Mouse (Mus musculus): ENCODE measurements around the gene Hspb2.
A peak's percentile ranks its signal among the peaks of the same experiment; 100 is the strongest.

Gene Hspb2

DNA sequence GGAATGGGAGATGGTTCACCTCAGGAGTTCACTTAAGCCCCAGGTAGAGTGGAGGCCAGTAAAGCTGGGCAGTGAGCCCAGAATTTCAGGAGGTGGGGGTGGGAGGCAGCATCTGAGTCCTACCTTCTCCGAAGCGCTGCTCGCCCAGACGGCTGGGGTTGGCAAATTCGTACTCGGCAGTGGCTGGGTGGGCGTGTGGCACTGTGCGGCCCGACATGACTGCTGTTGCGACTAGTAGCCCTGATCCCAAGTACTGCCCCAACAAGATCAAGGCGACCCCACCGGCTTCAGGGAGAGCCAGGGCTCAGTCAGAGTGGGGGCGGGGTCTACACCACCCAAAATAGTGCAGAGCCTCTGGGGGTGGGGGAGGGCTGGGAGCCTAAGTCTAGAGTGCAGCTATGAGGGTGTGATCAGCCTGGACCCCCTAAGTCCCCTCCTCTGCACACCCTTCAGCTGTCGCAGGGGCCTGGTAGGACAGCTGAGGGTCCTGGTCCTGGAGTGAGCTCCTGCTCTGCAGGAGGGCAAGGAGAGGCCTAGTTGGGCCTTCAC is at the start of gene Hspb2:
Gene Hspb2, minus strand, starts transcription at position 301 of the 549 bp plus-strand sequence.
- no peak for DNase-seq (ENCODE audit: low read depth, low spot score)

DNA sequence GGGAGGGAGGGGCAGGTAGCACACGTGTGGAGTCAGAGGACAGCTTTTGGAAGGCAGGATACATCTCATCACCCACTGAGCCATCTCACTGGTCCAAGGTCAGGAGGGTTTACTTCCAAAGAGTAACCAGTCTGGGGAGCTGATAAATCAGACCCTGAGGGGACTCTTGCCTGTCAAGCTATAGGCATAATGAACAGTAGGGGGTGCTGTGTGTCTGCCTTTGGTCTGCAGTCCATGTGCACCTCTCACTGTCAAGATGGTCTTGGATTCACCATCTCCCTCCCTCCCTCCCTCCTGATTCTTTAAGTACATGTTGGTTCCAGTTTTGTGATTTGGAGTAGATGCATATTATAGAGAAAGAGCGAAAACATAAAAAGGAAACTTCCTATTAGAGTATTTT is 48.8 kb upstream of the Hspb2 start:
- peak; percentile 38 for DNase-seq (ENCODE audit: low read depth, low spot score)

DNA sequence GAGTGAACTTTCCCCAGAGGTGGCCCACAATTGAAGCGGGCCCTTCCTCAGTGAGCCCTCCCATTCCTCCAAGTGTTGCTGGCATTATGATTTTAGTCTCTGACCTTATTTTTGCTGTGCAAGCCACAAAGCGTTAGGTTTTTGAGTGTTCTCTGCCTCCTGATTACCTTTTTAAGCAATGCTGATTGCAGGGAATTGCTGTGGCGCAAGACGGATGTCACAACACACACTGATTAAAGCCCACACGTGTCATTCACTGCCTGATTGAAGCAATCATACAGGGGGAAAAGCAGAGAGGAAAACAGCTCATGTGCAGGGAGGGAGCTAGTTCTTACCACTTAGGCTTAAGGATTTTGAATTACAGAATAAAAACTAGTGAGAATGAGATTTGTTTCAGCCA is 46.2 kb upstream of the Hspb2 start:
- DNase-seq (ENCODE audit: low read depth, low spot score): no peak

DNA sequence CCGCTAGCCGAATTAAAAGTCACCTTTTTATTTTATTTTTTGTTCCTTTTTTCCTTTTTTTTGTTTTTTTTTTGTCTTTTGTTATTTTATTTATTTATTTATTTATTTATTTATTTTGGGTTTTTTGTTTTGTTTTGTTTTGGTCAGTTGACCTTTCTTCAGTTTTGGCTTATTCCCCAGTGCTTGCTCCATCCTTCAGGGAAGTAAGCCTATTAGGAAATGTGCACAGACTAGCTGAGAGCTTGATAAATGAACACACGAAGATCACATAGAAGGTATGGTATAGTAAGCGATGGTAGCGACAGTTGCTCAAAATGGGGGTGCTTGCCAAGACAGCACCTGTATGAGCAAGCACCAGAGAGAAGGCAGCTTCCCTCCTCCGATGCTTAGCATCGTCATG is 45.5 kb upstream of the Hspb2 start:
- DNase-seq (ENCODE audit: low read depth, low spot score): no peak

DNA sequence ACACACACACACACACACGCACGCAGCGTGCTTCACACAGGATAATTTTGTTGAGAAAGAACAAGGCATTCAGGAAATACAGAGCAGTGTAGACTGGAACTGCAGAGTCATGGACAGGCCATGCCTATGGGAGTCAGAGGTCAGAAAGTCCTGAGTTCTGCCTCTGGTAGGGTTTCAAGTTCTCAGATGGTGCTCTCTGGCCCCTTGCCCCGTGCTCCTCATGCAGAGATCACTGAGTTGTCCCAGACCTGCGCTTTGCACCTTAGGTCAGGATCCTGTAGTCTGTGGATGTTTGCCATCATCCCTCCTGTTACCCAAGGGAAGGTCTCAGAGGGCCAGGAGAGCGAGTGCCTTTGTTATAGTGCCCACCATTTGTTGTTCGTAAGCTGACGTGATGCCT is 44.6 kb upstream of the Hspb2 start:
- no peak for DNase-seq (ENCODE audit: low read depth, low spot score)

DNA sequence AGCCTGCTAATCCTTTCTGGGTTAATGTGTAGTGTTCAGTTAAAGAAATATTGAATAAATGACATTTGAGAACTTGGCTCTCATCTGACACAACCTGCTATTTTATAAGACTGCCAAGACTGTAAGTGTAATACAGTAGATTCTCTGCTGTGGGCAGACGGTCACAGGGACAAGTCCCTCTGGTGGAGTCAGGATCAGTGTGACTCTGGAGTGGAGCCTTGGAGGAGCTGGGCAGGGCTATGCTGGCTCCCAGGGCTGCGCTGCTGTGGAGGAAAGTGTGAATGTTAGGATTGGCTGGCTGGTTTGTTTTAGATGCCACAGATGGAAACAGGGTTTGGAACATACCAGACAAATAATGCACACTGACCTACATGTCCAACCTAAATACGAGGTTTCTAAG is 43.1 kb upstream of the Hspb2 start:
- no peak for DNase-seq (ENCODE audit: low read depth, low spot score)

DNA sequence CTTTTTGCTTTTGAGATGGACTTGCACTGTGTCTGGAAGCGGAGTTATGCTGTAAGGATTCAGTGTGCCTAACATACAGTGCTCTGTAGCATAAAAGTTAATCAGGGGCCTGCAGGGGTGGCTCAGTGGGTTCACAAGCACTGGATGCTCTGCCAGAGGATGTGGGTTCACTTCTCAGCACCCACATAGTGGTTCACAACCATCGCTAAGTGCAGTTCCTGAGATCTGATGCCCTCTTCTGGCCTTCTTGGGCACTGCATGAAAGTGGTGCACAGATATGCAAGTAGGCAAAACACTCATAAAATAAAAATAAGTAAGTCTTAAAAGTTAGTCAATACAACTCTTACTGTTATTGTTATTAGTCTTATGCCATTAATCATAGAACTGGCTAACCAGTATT is 30.0 kb upstream of the Hspb2 start:
- DNase-seq (ENCODE audit: low read depth, low spot score): no peak

DNA sequence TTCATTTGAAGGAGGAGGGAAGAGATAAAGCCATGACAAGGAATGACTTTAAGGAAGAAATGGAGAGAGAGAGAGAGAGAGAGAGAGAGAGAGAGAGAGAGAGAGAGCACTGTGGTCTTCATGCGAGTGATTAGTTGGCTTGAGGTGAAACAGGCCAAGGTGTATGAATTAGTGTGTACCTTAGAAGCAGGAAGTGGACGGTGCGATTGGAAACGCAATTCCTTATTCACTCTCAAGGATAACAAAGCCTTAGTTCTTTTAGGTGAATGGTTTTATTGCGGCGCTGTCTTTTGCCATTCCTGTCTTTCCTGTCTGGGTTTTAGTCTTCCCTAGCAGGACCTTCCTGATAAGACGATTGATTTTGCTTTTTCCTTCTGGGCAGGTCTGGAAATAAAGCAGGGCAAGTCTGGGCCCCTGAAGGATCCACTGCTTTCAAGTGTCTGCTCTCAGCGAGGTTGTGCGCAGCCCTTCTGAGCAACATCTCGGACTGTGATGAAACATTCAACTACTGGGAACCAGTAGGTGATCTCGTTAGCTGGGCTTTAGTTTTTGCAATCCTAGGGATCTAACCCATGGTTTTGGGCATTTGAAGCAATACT is 24.1 kb upstream of the Hspb2 start:
- DNase-seq (ENCODE audit: low read depth, low spot score): no peak

DNA sequence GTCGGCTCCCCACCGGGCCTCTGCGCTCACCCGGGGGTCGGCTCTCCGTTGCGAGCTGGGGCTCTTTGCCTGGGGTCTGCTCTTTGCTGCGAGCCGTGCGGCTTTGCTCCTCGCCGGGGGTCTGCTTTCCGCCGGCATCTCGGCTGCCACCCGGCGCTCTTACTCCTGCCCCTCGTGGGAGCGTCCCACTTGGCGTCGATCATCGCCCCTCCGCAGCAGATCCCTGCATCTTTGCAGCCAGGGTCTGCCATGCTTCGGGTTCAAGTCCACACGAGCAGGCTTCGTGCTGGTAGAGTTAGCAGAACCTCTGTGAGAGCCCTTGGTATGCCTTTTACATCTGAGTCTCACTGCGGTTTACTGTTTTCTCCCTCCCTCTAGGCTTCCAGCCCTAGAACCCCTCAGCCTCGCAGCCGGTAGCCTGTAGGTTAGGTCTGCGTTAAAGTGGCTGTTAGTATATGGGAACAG is 23.5 kb upstream of the Hspb2 start:
- no peak for DNase-seq (ENCODE audit: low read depth, low spot score)

DNA sequence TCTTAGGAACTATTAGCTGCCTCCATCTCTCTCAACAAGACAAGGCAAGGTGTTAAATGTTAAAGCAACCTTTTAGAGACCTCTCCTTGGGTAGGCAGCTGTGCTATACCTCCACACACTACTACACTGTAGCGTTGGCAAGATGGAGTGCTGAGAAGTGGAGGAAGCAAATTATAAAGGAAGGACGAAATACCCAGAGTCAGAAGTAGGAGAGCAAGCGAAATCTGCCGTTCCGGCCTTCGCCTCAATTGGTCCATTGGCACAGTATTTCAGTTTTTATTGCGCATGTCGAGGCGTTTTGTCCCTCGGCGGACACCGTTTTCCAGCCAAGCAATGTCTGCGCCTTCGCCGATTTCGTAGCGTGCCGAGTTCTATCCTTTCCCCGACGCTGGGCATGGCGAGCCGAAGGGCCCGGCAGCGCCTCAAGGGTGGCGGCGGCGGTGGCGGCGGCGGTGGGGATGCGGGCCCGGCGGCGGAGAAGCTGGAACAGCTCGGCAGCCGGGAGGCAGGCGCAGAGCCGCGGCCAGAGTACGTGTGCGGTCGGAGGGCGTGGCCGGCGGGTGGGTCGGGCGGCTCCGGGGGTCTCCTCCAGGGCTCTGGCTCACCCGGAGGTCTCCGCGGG is 22.9 kb upstream of the Hspb2 start, which contains the start of the genes Alg9 and 1110032A03Rik:
Gene Alg9, plus strand, starts transcription at position 29 of the 622 bp plus-strand sequence.
Gene 1110032A03Rik, minus strand, starts transcription at position 530 of the 622 bp plus-strand sequence.
- peak; percentile 77 for DNase-seq (ENCODE audit: low read depth, low spot score)

DNA sequence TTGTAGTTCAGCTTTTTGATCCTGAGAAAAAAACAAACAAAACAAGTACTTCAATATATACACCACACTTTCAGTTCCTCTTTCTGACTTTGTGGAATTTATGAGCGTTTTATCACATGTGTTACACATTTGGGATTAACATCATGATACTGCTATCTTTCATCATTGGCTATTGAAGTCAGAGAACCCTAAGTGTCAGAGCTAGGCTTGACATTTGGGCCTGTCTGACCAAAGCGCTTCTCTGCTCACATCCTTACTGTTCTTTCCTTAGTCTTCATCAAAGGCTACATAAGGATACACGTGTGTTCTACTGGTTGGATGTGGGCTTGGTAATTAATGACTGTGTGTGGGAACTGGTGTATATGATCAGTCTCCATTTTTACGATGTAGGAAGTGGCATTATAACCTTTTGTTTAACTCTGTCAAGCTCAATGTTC is 21.9 kb upstream of the Hspb2 start:
- DNase-seq (ENCODE audit: low read depth, low spot score): no peak

DNA sequence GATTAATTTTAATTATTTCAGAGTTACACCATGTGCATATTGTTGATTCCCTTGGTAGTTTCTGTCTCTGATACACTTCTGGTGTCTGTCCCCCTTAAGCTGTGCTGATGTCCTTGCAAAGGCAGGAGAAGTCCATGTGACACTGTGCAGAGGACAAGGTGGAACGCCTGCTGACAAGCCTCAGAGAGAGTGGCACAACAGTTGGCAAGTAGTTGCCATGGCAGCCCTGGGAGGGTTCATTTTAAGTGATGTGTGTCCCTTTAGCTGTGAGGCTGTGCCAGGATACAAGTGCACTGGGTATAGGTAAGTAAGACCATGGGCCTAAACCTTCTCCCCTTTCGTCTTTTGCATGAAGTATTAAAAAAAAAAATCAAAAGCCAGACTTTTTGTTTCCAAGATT is 17.9 kb upstream of the Hspb2 start:
- DNase-seq (ENCODE audit: low read depth, low spot score): no peak

DNA sequence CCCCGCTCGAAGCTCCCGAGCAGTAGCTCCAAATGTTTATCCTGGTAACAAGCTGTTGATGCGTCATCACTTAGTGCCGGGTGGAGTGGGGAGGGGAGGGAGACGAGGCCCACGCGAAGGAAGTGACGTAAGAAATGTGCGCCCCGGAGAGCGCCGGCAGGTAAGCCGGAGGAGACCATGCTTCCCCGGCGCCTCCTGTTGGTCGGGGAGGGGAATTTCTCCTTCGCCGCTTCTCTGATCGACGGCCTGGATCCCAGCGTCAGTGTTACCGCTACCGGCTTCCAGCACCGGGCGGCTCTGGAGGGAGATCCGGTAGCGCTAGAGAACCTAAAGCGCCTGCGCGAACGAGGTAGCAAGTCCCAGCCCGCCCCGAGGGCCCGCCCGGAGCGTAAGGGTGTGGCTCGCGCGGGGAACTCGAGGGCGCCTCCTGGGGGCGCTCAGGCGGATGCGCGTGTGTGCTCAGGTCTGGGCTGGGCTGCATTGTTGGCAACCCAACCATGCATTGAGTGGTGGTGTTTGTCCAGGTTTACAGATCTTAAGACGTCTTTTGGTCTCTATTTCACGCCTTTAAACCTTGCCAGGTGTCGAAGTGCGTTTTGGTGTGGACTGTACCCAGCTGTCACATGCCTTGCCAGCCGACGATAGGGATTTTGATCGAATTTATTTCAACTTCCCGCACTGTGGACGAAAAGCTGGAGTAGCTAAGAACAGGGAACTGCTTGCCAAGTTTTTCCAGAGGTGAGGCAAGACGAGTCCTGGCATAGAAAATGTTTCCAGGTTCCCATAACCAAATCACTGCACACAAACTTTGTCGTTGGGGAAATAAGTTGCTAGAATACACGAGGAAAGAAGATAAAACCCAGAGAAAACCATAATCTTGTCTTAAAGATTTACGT is 16.2 kb upstream of the Hspb2 start, which contains the start of gene Fdxacb1:
Gene Fdxacb1, plus strand, starts transcription at position 130 of the 896 bp plus-strand sequence.
- peak; percentile 97 for DNase-seq (ENCODE audit: low read depth, low spot score)

DNA sequence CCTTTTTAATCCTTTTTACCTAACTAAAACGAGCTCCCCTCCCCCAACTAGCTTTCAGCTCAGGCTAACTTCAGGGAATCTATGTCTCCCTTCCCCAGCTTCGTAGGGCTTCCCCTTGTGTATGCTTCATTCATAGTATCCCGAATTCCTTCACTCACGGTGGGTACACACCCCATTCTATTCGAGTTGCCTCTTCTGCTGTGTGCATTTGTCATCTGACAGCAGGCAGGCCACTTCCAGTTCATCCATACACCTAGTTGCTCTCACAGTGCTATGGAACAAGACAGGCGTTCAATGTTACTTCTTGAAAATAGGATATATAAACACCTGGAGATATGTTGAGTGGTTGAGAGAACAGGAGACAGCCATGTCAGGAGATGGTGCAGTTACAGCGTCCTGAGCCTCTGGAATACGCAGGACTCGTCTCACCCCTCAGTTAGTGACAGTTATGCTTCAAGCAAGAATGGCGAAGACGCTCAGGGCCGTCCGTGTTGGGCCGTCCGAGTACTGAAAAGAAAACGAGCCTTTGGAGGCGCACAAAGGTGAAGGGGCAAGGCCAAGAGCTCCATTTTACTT is 15.5 kb upstream of the Hspb2 start:
- no peak for DNase-seq (ENCODE audit: low read depth, low spot score)

DNA sequence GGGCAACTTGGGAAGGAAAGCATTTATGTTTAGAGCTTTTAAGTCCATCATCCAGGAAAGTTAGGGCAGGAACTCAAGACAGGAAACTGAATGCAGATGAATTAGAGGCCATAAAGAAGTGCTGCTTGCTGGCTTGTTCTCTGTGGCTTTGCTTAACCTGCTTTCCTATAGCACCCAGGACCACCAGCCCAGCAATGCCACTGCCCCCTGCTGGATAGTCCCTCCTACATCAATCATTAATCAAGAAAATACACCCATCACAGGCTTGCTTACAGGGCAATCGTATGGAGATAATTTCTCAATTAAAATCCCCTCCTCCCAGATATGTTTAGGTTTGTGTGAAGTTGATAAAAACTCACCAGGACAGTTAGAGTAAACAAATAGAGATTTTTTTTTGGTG is 11.2 kb upstream of the Hspb2 start:
- DNase-seq (ENCODE audit: low read depth, low spot score): no peak

DNA sequence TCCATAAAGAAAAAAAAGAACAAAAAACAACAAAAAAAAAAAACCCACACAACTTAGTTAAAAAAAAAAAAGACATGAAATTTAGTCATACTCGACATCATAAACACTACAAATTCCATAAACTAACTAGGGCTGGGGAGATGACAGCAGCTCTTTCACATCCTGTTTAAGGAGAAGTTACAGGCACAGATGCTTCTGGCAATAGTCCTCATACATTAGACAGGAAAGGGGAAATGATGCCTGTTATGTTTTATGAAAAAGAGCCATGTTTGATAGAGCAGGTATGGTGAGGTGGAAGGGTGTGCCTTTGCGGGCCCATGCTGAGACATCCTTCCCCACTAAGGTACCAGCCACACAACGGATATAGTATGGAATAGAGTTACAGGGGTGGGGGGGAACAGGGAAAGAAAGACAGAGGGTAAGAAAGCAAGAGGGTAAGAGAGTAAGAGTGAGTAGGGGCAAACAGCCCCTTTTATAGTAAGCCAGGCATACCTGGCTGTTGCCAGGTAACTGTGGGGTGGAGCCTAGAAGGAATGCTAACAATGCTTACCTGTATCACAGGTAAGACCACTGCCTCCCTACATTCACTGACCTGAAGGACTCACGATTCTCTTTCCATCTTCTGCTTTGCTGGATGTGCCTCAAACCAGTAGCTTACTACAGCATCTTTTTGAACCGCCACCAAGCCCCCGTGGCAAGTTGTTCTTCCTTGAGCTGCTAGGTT is 9.5 kb upstream of the Hspb2 start:
- no peak for DNase-seq (ENCODE audit: low read depth, low spot score)

DNA sequence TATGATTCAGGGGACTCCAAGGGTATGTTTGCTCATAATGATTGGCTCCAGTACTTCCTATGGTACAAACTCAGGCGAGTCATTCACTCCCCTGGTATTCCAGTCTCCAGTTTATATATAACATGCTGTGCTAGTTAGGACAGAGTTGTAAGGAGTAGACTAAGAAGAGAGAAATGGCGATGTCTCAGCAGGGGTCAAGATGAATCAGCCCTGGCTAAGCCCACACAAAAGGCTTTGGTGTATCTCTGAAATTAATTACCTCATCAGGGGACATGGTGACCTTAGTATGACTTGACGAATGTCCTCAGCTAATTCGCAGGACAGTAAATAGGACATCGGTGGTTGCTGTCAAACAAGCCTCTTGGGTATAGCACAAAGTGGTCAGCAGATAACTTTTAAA is 4.6 kb upstream of the Hspb2 start:
- no peak for DNase-seq (ENCODE audit: low read depth, low spot score)

DNA sequence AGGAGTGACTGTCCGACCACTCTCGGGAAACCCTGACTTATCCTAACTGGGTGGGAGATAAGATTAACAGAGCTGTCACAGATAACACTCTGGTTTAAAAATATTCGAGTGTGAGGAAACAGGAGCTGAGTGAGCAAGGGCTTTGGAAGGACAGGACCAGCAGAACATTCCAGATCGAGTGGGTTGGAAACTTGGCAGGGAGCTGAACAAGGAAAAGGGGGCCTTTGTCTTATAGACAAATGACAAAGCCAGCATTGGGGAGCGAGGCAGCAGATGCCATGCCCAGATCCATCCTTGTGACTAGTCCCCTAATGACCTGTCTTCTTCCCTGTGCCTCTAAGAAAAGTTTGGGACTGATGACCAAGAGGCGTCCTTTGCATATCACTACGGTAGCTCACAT is 1.8 kb upstream of the Hspb2 start:
- DNase-seq (ENCODE audit: low read depth, low spot score): no peak

DNA sequence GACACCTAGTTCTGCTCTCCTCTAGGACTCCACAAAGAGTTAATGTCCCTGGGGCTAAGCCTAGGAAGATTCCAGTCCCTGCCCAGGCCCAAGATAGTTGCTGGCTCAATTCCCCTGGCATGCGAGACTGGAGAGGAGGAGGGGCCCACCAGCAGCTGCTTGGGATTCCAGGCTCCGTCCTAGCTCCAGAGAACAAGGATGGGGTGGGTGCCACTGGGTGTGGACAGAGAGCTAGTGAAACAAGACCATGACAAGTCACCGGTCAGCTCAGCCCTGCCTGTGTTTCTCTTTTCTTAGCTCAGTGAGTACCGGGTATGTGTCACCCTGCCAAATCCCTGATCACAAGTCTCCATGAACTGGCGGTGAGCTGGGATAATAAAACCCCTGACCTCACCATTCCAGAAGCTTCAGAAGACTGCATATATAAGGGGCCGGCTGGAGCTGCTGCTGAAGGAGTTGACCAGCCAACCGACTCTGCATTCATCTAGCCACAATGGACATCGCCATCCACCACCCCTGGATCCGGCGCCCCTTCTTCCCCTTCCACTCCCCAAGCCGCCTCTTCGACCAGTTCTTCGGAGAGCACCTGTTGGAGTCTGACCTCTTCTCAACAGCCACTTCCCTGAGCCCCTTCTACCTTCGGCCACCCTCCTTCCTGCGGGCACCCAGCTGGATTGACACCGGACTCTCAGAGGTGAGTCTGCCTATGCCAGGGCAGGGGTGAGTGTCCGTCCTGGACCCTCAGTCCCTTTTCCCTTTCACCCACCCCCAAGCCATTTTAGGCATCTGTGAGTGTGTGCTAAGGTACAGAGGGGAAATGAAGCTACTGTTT is 846 bp upstream of the Hspb2 start:
- DNase-seq (ENCODE audit: low read depth, low spot score): no peak

DNA sequence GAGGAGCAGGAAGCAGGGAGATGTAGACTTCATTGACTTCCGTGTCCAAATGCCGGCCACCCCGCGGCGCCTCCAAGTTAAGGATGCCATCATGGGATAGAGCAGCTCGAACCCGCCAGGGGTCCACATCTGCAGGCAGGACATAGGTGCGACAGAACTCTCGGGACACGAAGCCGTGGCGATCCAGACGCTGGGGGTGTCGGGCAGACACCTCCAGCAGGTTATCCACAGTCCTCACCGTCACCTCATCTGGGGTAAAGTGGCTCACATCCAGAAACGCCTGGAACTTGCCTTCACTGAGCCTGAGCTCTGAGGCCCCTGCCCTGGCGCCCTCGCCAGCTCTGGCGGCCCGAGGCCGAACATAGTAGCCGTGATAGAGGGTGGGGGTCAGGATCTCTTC is 831 bp downstream of the Hspb2 start, which contains the start of gene Cryab:
Gene Cryab, plus strand, starts transcription at position 3 of the 400 bp plus-strand sequence.
- no peak for DNase-seq (ENCODE audit: low read depth, low spot score)

Measured in embryo, embryonic 11.5 days (tissue).